Mouse (Mus musculus): ENCODE measurements at regions not wholly inside any gene's neighbourhood (a gene's known extent, or its start where the extent isn't known, plus 50 kb on each side); places are given as distances from the start of the nearest gene placed in this dataset.

GRCm38 (mm10) chr7:138640492-138641165 lies 205.2 kb upstream of the Ppp2r2d start:
- no peaks in the 10 kb centered on the region for H3K9me3 ChIP-seq
- H3K27ac ChIP-seq: no peak overlapping the region
- ATAC-seq (ENCODE audit: insufficient number of reproducible peaks, insufficient read depth, low FRiP score, low TSS enrichment, low read depth): no peak

GRCm38 (mm10) chr7:138639541-138639940 lies 206.3 kb upstream of the Ppp2r2d start:
- no peaks in the 10 kb centered on the region for H3K36me3 ChIP-seq
- H3K4me2 ChIP-seq: no peak overlapping the region
- H3K4me1 ChIP-seq (replicated peaks): no peaks in the 10 kb centered on the region
- H3K9me3 ChIP-seq: no peaks in the 10 kb centered on the region
- 65% methylated on average over 3 of the region's 3 CpGs for WGBS
- ATAC-seq (ENCODE audit: insufficient number of reproducible peaks, insufficient read depth, low FRiP score, low TSS enrichment, low read depth): no peak
- no peaks in the 10 kb centered on the region for H3K27me3 ChIP-seq
- no peak overlapping the region for H3K4me3 ChIP-seq (replicated peaks)
- no peak overlapping the region for H3K9ac ChIP-seq (replicated peaks)
- no peak overlapping the region for H3K27ac ChIP-seq

More at GRCm38 (mm10) chr7:138640492-138641165, 205.2 kb upstream of the Ppp2r2d start:
- 56% methylated on average over 6 of the region's 6 CpGs for WGBS
- Histone ChIP-seq H3K4me2 (no peak overlapping the region), H3K36me3 (no peaks in the 10 kb centered on the region), H3K4me1 (replicated peaks) (no peaks in the 10 kb centered on the region), H3K9ac (replicated peaks) (no peak overlapping the region), H3K27me3 (no peaks in the 10 kb centered on the region), H3K4me3 (replicated peaks) (no peak overlapping the region)

DNA sequence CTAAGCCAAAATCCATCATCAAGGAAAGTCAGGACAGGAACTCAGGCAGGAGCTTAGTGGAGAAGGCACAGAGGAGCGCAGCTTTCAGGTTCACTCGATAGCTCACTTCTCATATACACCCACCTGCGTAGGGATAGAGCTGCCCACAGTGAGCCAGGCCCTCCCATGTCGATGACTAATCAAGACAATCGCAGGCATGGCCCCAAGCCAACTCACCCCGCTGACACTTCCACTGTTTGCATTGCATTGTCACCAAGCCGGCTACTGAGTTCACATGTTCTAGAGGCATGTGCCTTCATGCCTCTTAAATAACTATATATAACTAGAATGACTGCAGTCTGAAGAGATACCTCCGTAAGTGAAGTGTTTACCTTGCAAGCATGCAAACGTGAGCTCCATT lies 219.8 kb upstream of the Ppp2r2d start:
- Histone ChIP-seq H3K9ac (replicated peaks) (no peak overlapping the region), H3K36me3 (no peaks in the 10 kb centered on the region), H3K27ac (no peak overlapping the region), H3K4me2 (no peak overlapping the region), H3K27me3 (peaks cover 18% of the 10 kb centered on the region; the same call in 1 of the 2 replicates), H3K4me3 (replicated peaks) (no peak overlapping the region), H3K4me1 (replicated peaks) (no peaks in the 10 kb centered on the region), H3K9me3 (no peaks in the 10 kb centered on the region)
- 90% methylated on average over 9 of the region's 9 CpGs for WGBS
- ATAC-seq (ENCODE audit: insufficient number of reproducible peaks, insufficient read depth, low FRiP score, low TSS enrichment, low read depth): no peak

DNA sequence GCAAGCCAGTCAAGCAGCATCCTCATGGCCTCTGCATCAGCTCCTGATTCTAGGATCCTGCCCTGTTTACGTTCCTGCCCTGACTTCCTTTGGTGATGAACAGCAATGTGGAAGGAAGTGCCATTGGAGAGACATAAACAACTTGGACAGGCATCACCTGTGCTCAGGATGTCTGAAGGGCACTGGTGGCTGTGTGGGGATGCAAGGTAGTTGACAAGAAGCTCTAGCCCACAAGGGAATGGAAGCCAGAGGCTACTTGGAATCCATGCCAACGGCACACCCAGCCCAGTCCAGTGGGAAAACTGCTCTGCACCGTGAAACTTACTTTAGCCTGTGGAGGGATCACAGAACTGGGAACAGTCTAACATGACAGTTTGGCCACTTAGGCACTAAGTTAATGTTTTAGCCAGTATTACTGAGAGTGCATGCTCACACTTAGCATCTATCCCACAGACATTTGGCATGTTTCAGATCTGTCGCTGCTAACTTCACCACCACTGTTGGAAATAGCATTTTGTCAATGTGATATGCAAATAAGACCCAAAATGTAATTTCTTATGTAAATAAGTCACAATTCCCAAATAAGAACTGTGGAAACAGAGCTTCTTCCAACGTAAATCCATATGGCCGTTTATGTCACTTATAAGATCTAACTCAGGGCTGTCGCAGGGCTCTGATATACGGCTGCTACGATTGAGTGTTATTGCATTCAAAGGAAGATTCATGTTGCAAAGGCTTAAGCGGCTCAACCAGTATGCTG lies 223.5 kb upstream of the Tcerg1l start:
- Histone ChIP-seq H3K27me3 (peaks cover 14% of the 10 kb centered on the region; the same call in 1 of the 2 replicates), H3K9me3 (no peaks in the 10 kb centered on the region), H3K9ac (replicated peaks) (no peak overlapping the region), H3K27ac (no peak overlapping the region), H3K36me3 (no peaks in the 10 kb centered on the region), H3K4me1 (replicated peaks) (no peaks in the 10 kb centered on the region), H3K4me3 (replicated peaks) (no peak overlapping the region), H3K4me2 (no peak overlapping the region)
- WGBS: 76% methylated on average over 10 of the region's 10 CpGs
- ATAC-seq (ENCODE audit: insufficient number of reproducible peaks, insufficient read depth, low FRiP score, low TSS enrichment, low read depth): no peak

DNA sequence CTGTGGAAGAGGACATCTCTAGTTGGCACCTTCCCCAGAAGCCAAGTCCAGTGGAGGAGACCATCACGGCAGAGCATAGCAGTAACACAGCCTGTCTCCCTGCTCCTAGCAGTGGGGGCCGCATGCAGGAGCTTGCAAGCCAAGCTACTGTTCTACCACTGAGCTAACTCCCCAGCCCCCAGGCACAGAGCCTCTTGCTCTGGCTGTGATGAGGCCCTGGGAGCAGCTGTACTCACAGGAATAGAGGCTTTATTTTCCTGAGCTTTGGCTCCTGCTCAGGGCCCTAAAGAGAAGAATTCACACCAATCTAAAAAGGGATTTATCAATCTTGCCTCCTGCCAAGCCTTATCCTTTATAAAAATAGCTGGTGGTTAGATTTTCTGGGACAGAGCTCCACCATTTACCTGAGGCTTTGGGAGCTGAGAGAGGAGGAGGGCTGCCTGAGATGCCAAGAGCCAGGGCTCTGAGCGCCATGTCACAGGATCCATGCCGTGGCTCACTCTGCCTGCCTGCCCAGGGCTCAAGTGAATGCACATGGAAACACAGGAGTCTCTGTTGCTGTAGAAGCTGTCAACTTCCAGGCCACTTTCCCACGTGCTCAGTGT lies 222.7 kb upstream of the Tcerg1l start:
- WGBS: 78% methylated on average over 5 of the region's 5 CpGs
- Histone ChIP-seq H3K9me3 (no peaks in the 10 kb centered on the region), H3K9ac (replicated peaks) (no peak overlapping the region)

DNA sequence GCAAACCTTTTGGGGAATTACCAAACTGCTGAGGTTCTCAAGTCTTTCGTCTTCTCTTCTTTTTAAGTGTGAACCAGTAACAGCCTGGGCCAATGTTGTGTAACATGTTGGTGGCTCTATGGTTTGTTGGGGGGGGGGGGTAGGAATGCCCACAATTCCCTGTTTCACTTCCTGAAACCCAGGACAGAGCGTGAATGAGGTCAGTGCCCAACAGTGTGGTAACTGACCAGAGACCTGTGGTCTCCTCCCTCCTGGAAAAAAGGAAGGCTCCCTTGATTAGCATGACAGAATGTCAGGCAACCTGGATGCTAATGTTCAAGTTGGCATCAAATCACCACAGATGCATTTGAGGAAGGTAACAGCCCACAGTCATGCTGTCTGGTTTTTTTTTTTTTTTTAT lies 218.9 kb upstream of the Tcerg1l start:
- no peak overlapping the region for H3K9ac ChIP-seq (replicated peaks)
- 92% methylated on average over 2 of the region's 2 CpGs for WGBS
- H3K9me3 ChIP-seq: no peaks in the 10 kb centered on the region
- no peak overlapping the region for H3K4me3 ChIP-seq (replicated peaks)
- H3K4me2 ChIP-seq: no peak overlapping the region
- no peaks in the 10 kb centered on the region for H3K36me3 ChIP-seq
- no peak overlapping the region for H3K27ac ChIP-seq
- H3K4me1 ChIP-seq (replicated peaks): no peaks in the 10 kb centered on the region
- no peak for ATAC-seq (ENCODE audit: insufficient number of reproducible peaks, insufficient read depth, low FRiP score, low TSS enrichment, low read depth)
- no peaks in the 10 kb centered on the region for H3K27me3 ChIP-seq

More for the DNA sequence above, 222.7 kb upstream of the Tcerg1l start:
- Histone ChIP-seq H3K36me3 (no peaks in the 10 kb centered on the region), H3K4me1 (replicated peaks) (no peaks in the 10 kb centered on the region), H3K4me2 (no peak overlapping the region), H3K27me3 (peaks cover 7% of the 10 kb centered on the region; the same call in 1 of the 2 replicates), H3K4me3 (replicated peaks) (no peak overlapping the region), H3K27ac (no peak overlapping the region)
- no peak for ATAC-seq (ENCODE audit: insufficient number of reproducible peaks, insufficient read depth, low FRiP score, low TSS enrichment, low read depth)

DNA sequence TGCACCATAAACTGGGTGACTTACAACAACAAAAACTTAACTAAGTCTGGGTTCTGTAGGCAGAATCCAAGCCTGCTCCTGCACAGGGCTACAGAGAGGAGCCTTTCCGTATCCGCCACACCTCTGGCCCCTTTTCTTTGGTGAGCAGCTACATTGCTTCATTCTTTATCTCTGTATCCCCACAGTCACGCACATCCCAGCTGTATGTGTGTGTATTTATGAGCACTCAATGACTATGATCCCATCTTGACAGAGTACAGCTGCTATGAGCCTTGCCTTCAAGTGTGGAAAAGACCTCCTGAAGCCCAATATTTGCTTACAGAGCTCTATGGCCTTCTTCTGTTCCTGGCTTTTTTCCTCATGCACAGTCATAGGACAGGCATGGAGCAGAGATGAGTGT lies 212.1 kb upstream of the Tcerg1l start:
- Histone ChIP-seq H3K4me3 (replicated peaks) (no peak overlapping the region), H3K36me3 (no peaks in the 10 kb centered on the region), H3K4me2 (no peak overlapping the region), H3K9me3 (no peaks in the 10 kb centered on the region), H3K4me1 (replicated peaks) (no peaks in the 10 kb centered on the region; the same call in 1 of the 2 replicates), H3K27ac (no peak overlapping the region), H3K9ac (replicated peaks) (no peak overlapping the region), H3K27me3 (no peaks in the 10 kb centered on the region; the same call in 1 of the 2 replicates)
- no peak for ATAC-seq (ENCODE audit: insufficient number of reproducible peaks, insufficient read depth, low FRiP score, low TSS enrichment, low read depth)
- 85% methylated on average over 3 of the region's 3 CpGs for WGBS

DNA sequence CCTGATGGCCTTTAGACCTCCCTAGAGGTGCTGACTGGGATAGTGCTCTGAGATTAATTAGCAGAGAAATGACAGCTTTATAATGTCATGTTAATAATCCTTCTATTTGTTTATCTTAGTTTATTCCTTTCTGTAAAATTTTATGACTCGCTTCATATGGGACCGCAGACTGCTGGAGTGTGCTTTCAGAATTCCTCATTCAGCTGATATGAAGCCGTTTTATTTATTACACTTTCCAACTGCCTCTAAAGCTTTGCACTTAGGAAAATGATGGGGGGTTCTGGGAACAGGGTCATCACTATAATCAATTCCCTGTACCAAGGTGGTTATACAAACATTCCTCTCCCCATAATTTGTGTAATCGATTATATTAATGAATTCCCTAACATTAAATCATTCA lies 211.6 kb upstream of the Tcerg1l start:
- Histone ChIP-seq H3K36me3 (no peaks in the 10 kb centered on the region), H3K27me3 (no peaks in the 10 kb centered on the region; the same call in 1 of the 2 replicates), H3K4me1 (replicated peaks) (no peaks in the 10 kb centered on the region; the same call in 1 of the 2 replicates), H3K9ac (replicated peaks) (no peak overlapping the region), H3K27ac (no peak overlapping the region), H3K4me3 (replicated peaks) (no peak overlapping the region), H3K9me3 (no peaks in the 10 kb centered on the region), H3K4me2 (no peak overlapping the region)
- WGBS: 71% methylated on average over 4 of the region's 4 CpGs
- no peak for ATAC-seq (ENCODE audit: insufficient number of reproducible peaks, insufficient read depth, low FRiP score, low TSS enrichment, low read depth)

DNA sequence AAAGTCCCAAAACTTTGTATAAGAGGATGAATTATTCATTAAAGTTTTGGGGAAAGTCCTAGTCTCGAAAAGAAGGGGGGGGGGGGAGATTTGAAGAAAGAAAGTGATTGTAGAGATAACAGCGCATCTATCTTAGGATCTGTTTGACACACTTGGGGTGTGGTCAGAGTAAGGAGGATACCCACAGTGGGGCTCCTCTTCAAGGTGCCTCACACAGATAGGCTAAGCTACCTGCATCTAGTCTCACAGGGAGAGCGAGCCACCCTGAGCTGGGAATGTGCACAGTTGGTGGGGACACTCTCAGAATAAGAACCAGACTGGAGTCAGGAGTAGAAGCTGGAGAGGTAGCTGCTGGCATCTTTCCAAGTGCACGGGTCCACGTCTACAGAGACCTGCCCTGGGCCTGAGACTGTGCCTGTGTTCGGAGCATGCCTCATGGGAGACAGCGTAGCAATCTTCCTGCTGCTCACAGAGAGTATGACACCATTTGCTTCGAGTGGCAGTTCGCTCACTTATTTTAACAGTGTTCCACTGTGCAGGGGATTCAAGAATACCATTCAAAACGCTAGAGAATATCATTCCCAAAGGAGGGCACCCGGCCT lies 208.9 kb upstream of the Tcerg1l start:
- ATAC-seq (ENCODE audit: insufficient number of reproducible peaks, insufficient read depth, low FRiP score, low TSS enrichment, low read depth): no peak
- Histone ChIP-seq H3K27me3 (no peaks in the 10 kb centered on the region; the same call in 1 of the 2 replicates), H3K4me2 (no peak overlapping the region), H3K4me1 (replicated peaks) (peaks cover 1% of the 10 kb centered on the region), H3K36me3 (no peaks in the 10 kb centered on the region), H3K27ac (no peak overlapping the region), H3K4me3 (replicated peaks) (no peak overlapping the region), H3K9ac (replicated peaks) (no peak overlapping the region), H3K9me3 (no peaks in the 10 kb centered on the region)
- WGBS: 78% methylated on average over 11 of the region's 11 CpGs

DNA sequence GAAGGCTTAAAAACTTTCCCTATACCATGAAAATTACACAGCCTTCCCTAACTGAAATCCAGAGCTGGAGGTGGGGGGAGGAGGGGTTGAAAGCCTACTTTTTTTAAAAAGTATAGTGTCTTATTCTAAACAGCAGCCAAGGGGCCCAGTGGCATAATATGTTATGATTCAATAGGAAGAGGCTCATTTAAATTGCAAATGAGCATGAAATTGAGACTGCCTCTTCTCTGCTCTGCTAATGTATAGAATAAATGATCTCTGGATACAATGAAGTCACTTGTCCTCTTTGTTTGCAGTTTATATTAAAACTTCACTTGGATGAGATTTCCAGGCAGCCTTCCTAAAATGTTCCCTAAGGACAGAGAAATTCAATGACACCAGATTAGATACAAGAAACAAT lies 208.4 kb upstream of the Tcerg1l start:
- Histone ChIP-seq H3K9ac (replicated peaks) (no peak overlapping the region), H3K27ac (no peak overlapping the region)
- ATAC-seq (ENCODE audit: insufficient number of reproducible peaks, insufficient read depth, low FRiP score, low TSS enrichment, low read depth): no peak

DNA sequence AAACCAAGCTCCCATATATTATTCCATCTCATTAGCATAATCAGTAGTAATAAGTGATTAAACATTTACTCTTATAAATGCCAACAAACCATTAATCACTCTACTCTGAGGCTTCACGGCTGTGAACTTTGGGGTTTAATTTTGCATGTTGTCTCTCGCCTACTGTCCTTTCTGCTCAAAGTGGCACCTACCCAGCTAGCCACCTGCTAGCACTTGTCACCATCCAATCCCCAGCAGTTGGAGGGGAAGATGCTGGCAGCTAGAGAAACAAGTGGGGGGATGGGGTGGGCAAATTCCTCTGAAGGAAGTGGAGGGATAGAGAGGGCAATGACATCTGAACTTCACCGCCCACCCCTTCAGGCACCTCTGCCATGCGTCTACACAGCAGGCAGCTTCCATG lies 204.2 kb upstream of the Tcerg1l start:
- no peak overlapping the region for H3K4me2 ChIP-seq

More for the DNA sequence above, 208.4 kb upstream of the Tcerg1l start:
- no peak overlapping the region for H3K4me3 ChIP-seq (replicated peaks)
- H3K9me3 ChIP-seq: no peaks in the 10 kb centered on the region
- peaks cover 7% of the 10 kb centered on the region for H3K4me1 ChIP-seq (replicated peaks)
- no peak overlapping the region for H3K4me2 ChIP-seq
- no peaks in the 10 kb centered on the region; the same call in 1 of the 2 replicates for H3K27me3 ChIP-seq
- H3K36me3 ChIP-seq: no peaks in the 10 kb centered on the region

More for the DNA sequence above, 204.2 kb upstream of the Tcerg1l start:
- 54% methylated on average over 4 of the region's 4 CpGs for WGBS
- no peaks in the 10 kb centered on the region for H3K9me3 ChIP-seq
- H3K4me1 ChIP-seq (replicated peaks): peaks cover 8% of the 10 kb centered on the region
- no peak for ATAC-seq (ENCODE audit: insufficient number of reproducible peaks, insufficient read depth, low FRiP score, low TSS enrichment, low read depth)
- H3K4me3 ChIP-seq (replicated peaks): no peak overlapping the region
- no peaks in the 10 kb centered on the region for H3K27me3 ChIP-seq
- H3K9ac ChIP-seq (replicated peaks): no peak overlapping the region
- H3K27ac ChIP-seq: no peak overlapping the region
- no peaks in the 10 kb centered on the region for H3K36me3 ChIP-seq
